In genomic region chr8:96047686-96048085, GRCm38 (mm10) we compare ENCODE assay signal across 18 mouse cellular contexts.
DNase-seq lines count a peak whose midpoint lies in the region; ATAC-seq and TF ChIP-seq lines count a peak whose summit lies in the region.
"Had no signal": no experiment of that assay in that cellular context is flagged by ENCODE, and none has a peak within 500 bp of the region (broad histone marks: within the 10 kb centered on the region; RNA-seq: fewer than 3 reads in every experiment).

No protein-coding gene starts in this region.

- 0 out of 2 replicates have a peak, but pooled peaks have one; percentile 25 for ATAC-seq in hindbrain, embryonic 11.5 days (ENCODE audit: low FRiP score)
- no peak for ATAC-seq in hindbrain, postnatal 0 days
- no peak; the same call in 1 of the 2 replicates for ATAC-seq in midbrain, embryonic 14.5 days (ENCODE audit: low FRiP score, low TSS enrichment)
- ATAC-seq in midbrain, embryonic 16.5 days = no peak
- ATAC-seq in forebrain, postnatal 0 days = 0 out of 2 replicates have a peak, but pooled peaks have one; percentile 45
- ATAC-seq in neural tube, embryonic 15.5 days (ENCODE audit: low FRiP score) = no peak
- ATAC-seq: intestine, embryonic 15.5 days had no signal

- no peak overlapping the region for H3K4me2 ChIP-seq in hindbrain, embryonic 11.5 days (replicated peaks; ENCODE audit: low read depth, low read length)
- no peak overlapping the region for H3K4me2 ChIP-seq in hindbrain, postnatal 0 days (ENCODE audit: low read depth, low read length)
- no peak overlapping the region for H3K4me2 ChIP-seq in midbrain, embryonic 14.5 days (ENCODE audit: low read length)
- H3K4me2 ChIP-seq in midbrain, embryonic 16.5 days (ENCODE audit: low read length) = no peak overlapping the region
- H3K4me2 ChIP-seq in forebrain, postnatal 0 days (ENCODE audit: low read depth) = no peak overlapping the region
- H3K4me2 ChIP-seq in neural tube, embryonic 15.5 days = no peak overlapping the region
- H3K4me2 ChIP-seq: embryonic facial prominence, embryonic 12.5 days; hindbrain, embryonic 13.5 days; intestine, embryonic 15.5 days had no signal

- DNase-seq in hindbrain, embryonic 11.5 days (ENCODE audit: low spot score) = peak; percentile 16
- no peak for DNase-seq in hindbrain, postnatal 0 days (ENCODE audit: low spot score)
- peak; percentile 32 for DNase-seq in midbrain, embryonic 14.5 days
- no peak for DNase-seq in forebrain, postnatal 0 days
- DNase-seq: adrenal gland, adult 2 months; adrenal gland, postnatal 25 days; cerebellum, adult 11-12 months; cerebellum, adult 9-10 months; cerebellum, postnatal 25 days; gastrocnemius, postnatal 36 days; heart, adult 11 months; heart, postnatal 10 days; heart, postnatal 4 days had no signal

- H3K9ac ChIP-seq in hindbrain, embryonic 11.5 days (ENCODE audit: low read depth, low read length) = no peak overlapping the region
- H3K9ac ChIP-seq in hindbrain, postnatal 0 days (replicated peaks; ENCODE audit: low read length) = no peak overlapping the region
- H3K9ac ChIP-seq in midbrain, embryonic 14.5 days (replicated peaks; ENCODE audit: low read length) = no peak overlapping the region
- H3K9ac ChIP-seq in midbrain, embryonic 16.5 days (ENCODE audit: low read depth, low read length) = no peak overlapping the region
- no peak overlapping the region for H3K9ac ChIP-seq in forebrain, postnatal 0 days
- no peak overlapping the region for H3K9ac ChIP-seq in neural tube, embryonic 15.5 days (replicated peaks)
- H3K9ac ChIP-seq: embryonic facial prominence, embryonic 12.5 days; hindbrain, embryonic 13.5 days; intestine, embryonic 15.5 days had no signal

- 54% methylated on average over 3 of the region's 3 CpGs for WGBS in hindbrain, embryonic 11.5 days
- 34% methylated on average over 3 of the region's 3 CpGs for WGBS in hindbrain, postnatal 0 days
- WGBS in midbrain, embryonic 14.5 days = 22% methylated on average over 3 of the region's 3 CpGs
- 21% methylated on average over 3 of the region's 3 CpGs for WGBS in midbrain, embryonic 16.5 days
- 10% methylated on average over 3 of the region's 3 CpGs for WGBS in forebrain, postnatal 0 days
- 34% methylated on average over 3 of the region's 3 CpGs for WGBS in neural tube, embryonic 15.5 days

- no peak for TF ChIP-seq CTCF in hindbrain, postnatal 0 days (IDR thresholded peaks at IDR 0.05; ENCODE audit: low read depth)
- no peak for TF ChIP-seq CTCF in forebrain, postnatal 0 days (IDR thresholded peaks at IDR 0.05; ENCODE audit: low read depth)

- H3K4me1 ChIP-seq in hindbrain, embryonic 11.5 days (replicated peaks; ENCODE audit: control insufficient read depth, insufficient read depth, low read length) = no peaks in the 10 kb centered on the region
- H3K4me1 ChIP-seq in hindbrain, postnatal 0 days (ENCODE audit: insufficient read depth, low read length) = no peaks in the 10 kb centered on the region
- 0 out of 2 replicates have a peak, but pooled peaks cover 4% of the 10 kb centered on the region for H3K4me1 ChIP-seq in midbrain, embryonic 14.5 days (ENCODE audit: control insufficient read depth, insufficient read depth, low read length)
- H3K4me1 ChIP-seq in midbrain, embryonic 16.5 days (ENCODE audit: control insufficient read depth, insufficient read depth, low read length) = no peaks in the 10 kb centered on the region; the same call in 1 of the 2 replicates
- no peaks in the 10 kb centered on the region for H3K4me1 ChIP-seq in forebrain, postnatal 0 days (ENCODE audit: insufficient read depth)
- no peaks in the 10 kb centered on the region for H3K4me1 ChIP-seq in neural tube, embryonic 15.5 days
- H3K4me1 ChIP-seq: embryonic facial prominence, embryonic 12.5 days; hindbrain, embryonic 13.5 days; intestine, embryonic 15.5 days had no signal

- H3K27me3 ChIP-seq in hindbrain, embryonic 11.5 days (ENCODE audit: control insufficient read depth, insufficient read depth, low read length) = no peaks in the 10 kb centered on the region
- no peaks in the 10 kb centered on the region for H3K27me3 ChIP-seq in hindbrain, postnatal 0 days (ENCODE audit: insufficient read depth, low read length)
- no peaks in the 10 kb centered on the region for H3K27me3 ChIP-seq in midbrain, embryonic 14.5 days (ENCODE audit: control insufficient read depth, insufficient read depth, low read length)
- no peaks in the 10 kb centered on the region for H3K27me3 ChIP-seq in midbrain, embryonic 16.5 days (ENCODE audit: control insufficient read depth, insufficient read depth, low read depth, low read length)
- H3K27me3 ChIP-seq in forebrain, postnatal 0 days (ENCODE audit: insufficient read depth, low read length) = no peaks in the 10 kb centered on the region
- H3K27me3 ChIP-seq in neural tube, embryonic 15.5 days (replicated peaks) = no peaks in the 10 kb centered on the region
- H3K27me3 ChIP-seq: embryonic facial prominence, embryonic 12.5 days; hindbrain, embryonic 13.5 days; intestine, embryonic 15.5 days had no signal

- no peak overlapping the region for H3K4me3 ChIP-seq in hindbrain, embryonic 11.5 days (ENCODE audit: low read depth, low read length)
- no peak overlapping the region for H3K4me3 ChIP-seq in hindbrain, postnatal 0 days (ENCODE audit: low read length)
- no peak overlapping the region for H3K4me3 ChIP-seq in midbrain, embryonic 14.5 days (replicated peaks; ENCODE audit: low read depth, low read length)
- H3K4me3 ChIP-seq in midbrain, embryonic 16.5 days (ENCODE audit: low read depth, low read length) = no peak overlapping the region
- no peak overlapping the region for H3K4me3 ChIP-seq in forebrain, postnatal 0 days (ENCODE audit: low read depth, low read length)
- H3K4me3 ChIP-seq in neural tube, embryonic 15.5 days (replicated peaks) = no peak overlapping the region
- H3K4me3 ChIP-seq: embryonic facial prominence, embryonic 12.5 days; hindbrain, embryonic 13.5 days; intestine, embryonic 15.5 days had no signal

- H3K36me3 ChIP-seq in hindbrain, embryonic 11.5 days (ENCODE audit: control insufficient read depth, insufficient read depth, low read length) = no peaks in the 10 kb centered on the region
- no peaks in the 10 kb centered on the region for H3K36me3 ChIP-seq in hindbrain, postnatal 0 days (ENCODE audit: insufficient read depth, low read length)
- H3K36me3 ChIP-seq in midbrain, embryonic 14.5 days (ENCODE audit: control insufficient read depth, insufficient read depth, low read length) = no peaks in the 10 kb centered on the region
- H3K36me3 ChIP-seq in midbrain, embryonic 16.5 days (ENCODE audit: control insufficient read depth, insufficient read depth, low read length) = no peaks in the 10 kb centered on the region
- no peaks in the 10 kb centered on the region for H3K36me3 ChIP-seq in forebrain, postnatal 0 days (ENCODE audit: insufficient read depth)
- no peaks in the 10 kb centered on the region for H3K36me3 ChIP-seq in neural tube, embryonic 15.5 days
- H3K36me3 ChIP-seq: embryonic facial prominence, embryonic 12.5 days; hindbrain, embryonic 13.5 days; intestine, embryonic 15.5 days had no signal

- no peaks in the 10 kb centered on the region for H3K9me3 ChIP-seq in hindbrain, embryonic 11.5 days (ENCODE audit: control insufficient read depth, low read length)
- no peaks in the 10 kb centered on the region for H3K9me3 ChIP-seq in hindbrain, postnatal 0 days (ENCODE audit: low read length)
- H3K9me3 ChIP-seq in midbrain, embryonic 14.5 days (ENCODE audit: control insufficient read depth, low read length) = no peaks in the 10 kb centered on the region
- H3K9me3 ChIP-seq in midbrain, embryonic 16.5 days (replicated peaks; ENCODE audit: control insufficient read depth, low read length, poor library complexity, severe bottlenecking) = no peaks in the 10 kb centered on the region
- H3K9me3 ChIP-seq in forebrain, postnatal 0 days (ENCODE audit: low read length) = no peaks in the 10 kb centered on the region
- H3K9me3 ChIP-seq in neural tube, embryonic 15.5 days (replicated peaks) = no peaks in the 10 kb centered on the region
- H3K9me3 ChIP-seq: embryonic facial prominence, embryonic 12.5 days; hindbrain, embryonic 13.5 days; intestine, embryonic 15.5 days had no signal

- no peak overlapping the region for H3K27ac ChIP-seq in hindbrain, embryonic 11.5 days (ENCODE audit: low read depth, low read length)
- no peak overlapping the region for H3K27ac ChIP-seq in hindbrain, postnatal 0 days
- H3K27ac ChIP-seq in midbrain, embryonic 14.5 days (replicated peaks; ENCODE audit: low read depth, low read length) = no peak overlapping the region
- no peak overlapping the region for H3K27ac ChIP-seq in midbrain, embryonic 16.5 days (ENCODE audit: low read length)
- H3K27ac ChIP-seq in forebrain, postnatal 0 days (ENCODE audit: low read depth, low read length) = no peak overlapping the region
- H3K27ac ChIP-seq in neural tube, embryonic 15.5 days (replicated peaks) = no peak overlapping the region
- H3K27ac ChIP-seq: embryonic facial prominence, embryonic 12.5 days; hindbrain, embryonic 13.5 days; intestine, embryonic 15.5 days had no signal

Comparison
In these comparisons a context has a peak if more than half of its experiments do, and no peak if none do; other contexts are left out.
1. ATAC-seq: peak in hindbrain, embryonic 11.5 days (single experiment) and forebrain, postnatal 0 days (single experiment); none in hindbrain, postnatal 0 days (single experiment), midbrain, embryonic 14.5 days (single experiment), midbrain, embryonic 16.5 days (single experiment) and neural tube, embryonic 15.5 days (single experiment).
2. DNase-seq: peak in hindbrain, embryonic 11.5 days (single experiment) and midbrain, embryonic 14.5 days (single experiment); none in hindbrain, postnatal 0 days (single experiment) and forebrain, postnatal 0 days (single experiment).